Mouse (Mus musculus): ENCODE results near the gene Prkcz.

- TF ChIP-seq POLR2A (IDR thresholded peaks at IDR 0.05; ENCODE audit: borderline replicate concordance, extremely low read depth, low read depth, low read length), result no peak
- no peak for TF ChIP-seq CTCF (IDR thresholded peaks at IDR 0.05; ENCODE audit: insufficient read depth, low read length)
These were observed 24.7 kb downstream of the Prkcz start for GRCm38 (mm10) chr4:155336284-155337050.
